Mouse (Mus musculus) ES-Bruce4 (cell line): ENCODE results near the gene Asb16. TPM values are rescaled to one million over a fixed set of nuclear protein-coding genes. Genes with fewer than 3 reads are reported as not detected.

Experiments used
- H3K27ac ChIP-seq: 2 replicates; pipeline ENCODE4 v1.5.1; 2012; ENCODE audit warnings: low read length, inconsistent platforms; ENCODE audit not compliant: insufficient read depth
- H3K27me3 ChIP-seq: 2 replicates; pipeline ENCODE4 v1.6.1; 2012; ENCODE audit warnings: mild to moderate bottlenecking, low read length, inconsistent platforms; ENCODE audit not compliant: control insufficient read depth, poor library complexity, insufficient read depth, severe bottlenecking
- H3K36me3 ChIP-seq: 2 replicates; pipeline ENCODE4 v1.6.1; 2012; ENCODE audit warnings: inconsistent platforms, mild to moderate bottlenecking, low read length, moderate library complexity; ENCODE audit not compliant: control insufficient read depth, poor library complexity, insufficient read depth, severe bottlenecking
- H3K4me1 ChIP-seq: one replicate; pipeline ENCODE4 v1.8.1; 2011; ENCODE audit warnings: low read length; ENCODE audit not compliant: control insufficient read depth, insufficient read depth
- H3K4me3 ChIP-seq: 2 replicates; pipeline ENCODE4 v1.5.1; 2011; ENCODE audit warnings: low read depth, mild to moderate bottlenecking, low read length
- H3K9ac ChIP-seq: 2 replicates; pipeline ENCODE4 v1.6.1; 2012; ENCODE audit warnings: low read depth, mild to moderate bottlenecking, inconsistent platforms; ENCODE audit not compliant: poor library complexity, severe bottlenecking
- H3K9me3 ChIP-seq: replicated peaks from 2 replicates; pipeline ENCODE4 v1.6.1; 2012; ENCODE audit warnings: mild to moderate bottlenecking, low read length, inconsistent platforms; ENCODE audit not compliant: control insufficient read depth, poor library complexity, insufficient read depth, severe bottlenecking
- CTCF ChIP-seq: IDR thresholded peaks from one replicate; pipeline ENCODE4 v1.8.1; 2011; ENCODE audit warnings: low read depth, low read length
- EP300 ChIP-seq: IDR thresholded peaks from 2 replicates; pipeline ENCODE4 v1.6.1; 2011; ENCODE audit warnings: low read depth, low read length; ENCODE audit not compliant: insufficient read depth
- POLR2A ChIP-seq: IDR thresholded peaks from one replicate; pipeline ENCODE4 v1.8.1; 2011; ENCODE audit warnings: low read length; ENCODE audit not compliant: insufficient read depth
- polyA plus RNA-seq: library from polyadenylated mRNA; stranded (reverse); fragments of >200 nt; gene quantifications from 2 replicates; pipeline ENCODE4 v1.2.4, GENCODE M21; 2011; ENCODE audit warnings: low read depth; ENCODE audit not compliant: missing spikeins, insufficient read depth, insufficient read length

Gene Asb16
- polyA plus RNA-seq, 1 experiment, result 0.70 TPM

DNA sequence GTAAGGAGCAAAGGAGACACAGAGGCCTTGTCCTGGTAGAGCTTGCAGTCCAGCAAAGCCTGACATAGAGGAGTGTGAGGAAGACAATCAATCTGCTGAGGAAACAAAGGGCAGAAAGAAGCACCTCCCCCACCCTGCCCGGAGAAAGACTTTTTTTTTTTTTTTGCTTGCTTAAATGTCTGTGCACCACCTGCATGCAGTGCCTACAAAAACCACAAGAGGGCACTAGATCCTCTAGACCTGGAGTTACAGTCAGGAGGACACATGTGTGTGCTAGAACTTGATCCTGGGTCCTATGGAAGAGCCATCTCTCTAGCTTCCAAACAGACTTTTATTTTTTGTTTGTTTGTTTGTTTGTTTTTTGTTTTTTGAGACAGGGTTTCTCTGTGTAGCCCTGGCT is 31.3 kb downstream of the Asb16 start:
- Histone ChIP-seq H3K36me3 (no peaks in the 10 kb centered on the region), H3K27me3 (no peaks in the 10 kb centered on the region), H3K27ac (peak overlapping the region; percentile 52; the same call in 1 of the 2 replicates), H3K4me3 (no peak overlapping the region), H3K4me1 (peaks cover 2% of the 10 kb centered on the region), H3K9me3 (no peaks in the 10 kb centered on the region), H3K9ac (no peak overlapping the region)
- no peak for TF ChIP-seq POLR2A
- TF ChIP-seq CTCF, result peak; percentile 27
- no peak for TF ChIP-seq EP300

DNA sequence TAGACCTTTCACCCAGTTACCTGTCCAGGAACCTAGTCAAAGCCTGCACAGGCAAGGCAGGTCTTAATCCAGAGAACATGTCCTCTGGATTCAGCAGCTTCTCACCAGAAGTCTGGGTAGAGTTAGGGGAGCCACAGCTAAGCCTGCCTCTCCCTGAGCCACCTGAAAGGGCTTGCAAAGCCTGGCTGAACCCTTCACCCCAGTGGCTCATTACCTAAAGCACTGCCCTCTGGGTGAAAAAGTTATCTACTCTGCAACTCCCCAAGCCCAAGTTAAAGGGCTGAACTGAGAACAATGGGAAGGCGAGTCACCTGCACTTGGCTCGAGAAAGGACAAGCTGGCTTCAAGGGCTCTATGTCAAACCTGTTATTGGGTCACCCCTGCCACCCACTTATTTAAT is 35.6 kb downstream of the Asb16 start:
- Histone ChIP-seq H3K9ac (no peak overlapping the region), H3K27ac (peak overlapping the region; percentile 47), H3K4me3 (no peak overlapping the region), H3K36me3 (peaks cover 27% of the 10 kb centered on the region), H3K27me3 (no peaks in the 10 kb centered on the region), H3K4me1 (peaks cover 2% of the 10 kb centered on the region), H3K9me3 (no peaks in the 10 kb centered on the region)
- TF ChIP-seq CTCF, result no peak
- TF ChIP-seq EP300, result no peak
- TF ChIP-seq POLR2A, result no peak

DNA sequence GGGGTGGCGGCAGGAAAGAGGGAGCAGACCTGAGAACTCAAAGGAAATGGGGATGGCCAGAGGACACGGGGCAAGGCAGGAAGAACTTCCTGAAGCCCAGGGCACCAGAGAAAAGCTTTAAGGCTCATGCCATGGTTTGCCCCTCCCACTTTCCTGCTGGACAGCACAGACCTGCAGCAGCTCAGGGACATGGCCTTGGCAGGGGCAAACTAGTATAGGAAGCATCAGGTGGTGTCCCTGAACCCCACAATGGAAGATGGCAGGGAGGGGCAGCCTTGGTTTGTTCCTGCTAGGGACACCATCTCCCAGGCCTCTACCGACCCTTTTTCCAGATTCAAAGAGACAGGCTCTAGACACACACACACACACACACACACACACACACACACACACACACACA is 36.8 kb downstream of the Asb16 start:
- no peak overlapping the region for H3K27ac ChIP-seq
- no peaks in the 10 kb centered on the region for H3K9me3 ChIP-seq
- no peak overlapping the region for H3K4me3 ChIP-seq
- no peak overlapping the region for H3K9ac ChIP-seq
- peaks cover 30% of the 10 kb centered on the region for H3K36me3 ChIP-seq
- peaks cover 2% of the 10 kb centered on the region for H3K4me1 ChIP-seq
- no peaks in the 10 kb centered on the region for H3K27me3 ChIP-seq
- TF ChIP-seq POLR2A (no peak), EP300 (no peak), CTCF (no peak)

DNA sequence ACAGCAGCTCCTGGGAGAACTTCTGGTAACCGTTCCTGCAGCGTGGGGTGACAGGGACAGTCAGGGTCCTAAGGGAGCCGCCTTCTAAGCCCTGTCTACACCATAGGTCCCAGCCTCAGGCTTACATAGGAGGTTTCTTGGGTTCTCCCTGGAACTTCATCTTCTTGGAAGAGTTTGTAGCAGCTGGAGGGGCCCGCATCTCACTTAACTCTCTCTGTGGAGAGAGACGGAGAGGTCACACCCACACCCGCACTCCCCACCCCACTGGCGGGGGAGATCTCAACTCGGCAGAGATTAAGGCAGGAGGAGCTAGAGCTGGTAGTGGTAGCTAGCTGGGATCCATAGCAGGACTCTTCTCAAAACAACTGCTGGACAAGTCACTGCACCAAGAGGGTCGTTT is 39.6 kb downstream of the Asb16 start:
- no peak overlapping the region for H3K9ac ChIP-seq
- peaks cover 40% of the 10 kb centered on the region for H3K36me3 ChIP-seq
- no peak overlapping the region for H3K27ac ChIP-seq
- no peaks in the 10 kb centered on the region for H3K27me3 ChIP-seq
- no peaks in the 10 kb centered on the region for H3K9me3 ChIP-seq
- no peak for TF ChIP-seq POLR2A
- H3K4me3 ChIP-seq, result no peak overlapping the region
- peaks cover 2% of the 10 kb centered on the region for H3K4me1 ChIP-seq

DNA sequence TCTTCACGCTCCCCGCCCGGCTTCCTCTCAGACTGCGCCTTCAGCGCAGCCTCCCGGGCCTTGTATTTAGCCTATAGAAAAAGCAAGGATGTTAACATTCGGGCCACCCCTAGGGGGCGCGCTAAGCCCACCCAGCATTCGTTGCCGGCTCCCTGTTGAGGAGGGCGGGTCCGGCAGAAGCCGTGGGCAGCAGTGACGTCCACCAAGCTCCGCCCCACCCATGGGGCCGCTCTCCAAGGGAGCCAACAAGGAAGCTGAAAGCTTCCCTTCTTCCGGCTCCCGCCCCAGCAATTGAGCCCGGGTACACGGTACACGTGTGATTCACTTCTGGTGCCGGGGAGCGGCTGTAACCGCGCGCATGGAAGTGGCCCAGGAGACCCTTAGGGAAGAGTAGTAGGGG is 40.4 kb downstream of the Asb16 start:
- Histone ChIP-seq H3K9me3 (no peaks in the 10 kb centered on the region), H3K4me3 (peak overlapping the region; percentile 70), H3K36me3 (peaks cover 45% of the 10 kb centered on the region), H3K4me1 (peaks cover 2% of the 10 kb centered on the region), H3K9ac (peak overlapping the region; percentile 71), H3K27me3 (no peaks in the 10 kb centered on the region), H3K27ac (0 out of 2 replicates have a peak overlapping the region, but pooled peaks have one; percentile 3)
- TF ChIP-seq POLR2A (no peak), EP300 (peak; percentile 47; the same call in 1 of the 2 replicates), CTCF (peak; percentile 92)

DNA sequence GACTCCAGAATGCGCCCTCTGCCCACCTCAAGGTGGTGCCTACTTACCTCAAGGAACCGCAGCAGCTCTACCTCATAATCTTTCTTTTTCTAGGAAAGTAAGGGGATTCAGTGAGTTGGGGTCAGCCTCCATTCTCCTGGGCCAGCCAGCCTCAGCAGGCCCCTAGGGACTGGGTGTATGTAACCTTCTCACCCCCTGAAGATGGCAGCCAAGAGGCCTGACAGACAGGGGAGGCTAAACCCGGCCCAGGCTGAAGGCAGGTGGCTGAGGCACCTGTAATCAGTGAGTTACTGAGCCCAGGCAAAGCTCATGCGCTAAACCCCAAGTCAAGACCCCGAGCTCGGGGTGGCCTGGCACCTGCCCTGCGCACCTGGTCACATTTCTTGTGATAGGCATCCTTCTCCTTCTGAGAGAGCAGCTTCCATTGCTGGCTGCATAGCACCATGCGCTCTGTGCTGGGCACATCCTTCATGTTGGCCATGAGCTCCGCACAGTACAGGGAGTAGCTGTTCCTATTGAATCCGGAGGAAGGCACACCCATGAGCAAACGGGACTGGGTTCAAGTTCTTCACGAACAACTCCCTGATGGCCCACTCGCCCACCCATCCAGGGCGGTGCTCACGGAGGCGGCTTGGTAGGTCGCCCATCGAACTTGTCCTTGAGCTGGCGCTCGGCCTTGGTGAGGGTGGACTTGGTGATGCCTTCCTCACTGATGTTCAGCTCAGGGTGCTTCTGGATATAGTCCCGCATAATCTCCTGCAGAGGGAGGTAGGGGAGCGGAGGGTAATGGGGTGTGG is 41.5 kb downstream of the Asb16 start:
- Histone ChIP-seq H3K9me3 (no peaks in the 10 kb centered on the region), H3K9ac (peak overlapping the region; percentile 71), H3K4me3 (peak overlapping the region; percentile 70), H3K4me1 (no peaks in the 10 kb centered on the region), H3K36me3 (peaks cover 54% of the 10 kb centered on the region), H3K27me3 (no peaks in the 10 kb centered on the region), H3K27ac (peak overlapping the region; percentile 48; the same call in 1 of the 2 replicates)
- TF ChIP-seq CTCF (no peak), EP300 (no peak), POLR2A (no peak)
